In the genomic region with DNA sequence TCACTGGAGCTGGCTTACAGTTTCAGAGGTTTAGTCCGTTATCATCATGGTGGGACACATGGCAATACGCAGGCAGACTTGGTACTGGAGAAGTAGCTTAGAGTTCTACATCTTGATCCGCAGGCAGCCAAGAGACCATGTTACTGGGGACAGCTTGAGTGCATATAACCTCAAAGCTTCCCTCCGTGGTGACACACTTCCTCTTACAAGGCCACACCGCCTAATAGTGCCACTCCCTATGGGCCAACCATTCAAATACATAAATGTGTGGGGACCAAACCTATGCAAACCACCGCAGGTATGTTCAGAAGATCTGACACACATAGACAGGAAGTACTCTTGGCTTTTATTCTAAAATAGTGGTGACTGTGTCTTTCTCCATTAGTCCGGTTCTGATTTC, we compare ENCODE assay signal across 35 mouse cellular contexts. TPM values are rescaled to one million over a fixed set of nuclear protein-coding genes. Genes with fewer than 3 reads are reported as not detected.
DNase-seq lines count a peak whose midpoint lies in the region; ATAC-seq lines count a peak whose summit lies in the region.
"Had no signal": no experiment of that assay in that cellular context is flagged by ENCODE, and none has a peak within 500 bp of the region (broad histone marks: within the 10 kb centered on the region; RNA-seq: fewer than 3 reads in every experiment).

No protein-coding gene starts in this region.

- peak; percentile 68 for DNase-seq in 416B (ENCODE audit: low read depth)
- DNase-seq in CD4-positive helper T cell, adult 2 months (ENCODE audit: low read depth, low spot score), result peak; percentile 6
- peak; percentile 10 to 21 for DNase-seq in monocyte, adult 2 months (ENCODE audit: low read depth in 1 of 2, low spot score in 2 of 2)
- DNase-seq in neural tube, embryonic 10.5 days (ENCODE audit: extremely low spot score, low spot score), result no peak
- no peak for DNase-seq in midbrain, embryonic 14.5 days
- no peak for DNase-seq in thymus, postnatal 14 days
- no peak for DNase-seq in cerebellum, postnatal 25 days
- DNase-seq: adrenal gland, postnatal 25 days; cerebellum, adult 2 months; cerebellum, postnatal 14 days; gastrocnemius, postnatal 36 days; heart, adult 2 months; heart, postnatal 4 days; kidney, adult 18-20 months; kidney, postnatal 36 days; left cerebral cortex, postnatal 4 days; liver, postnatal 0 days; right cerebral cortex, postnatal 4 days; thymus, adult 18-20 months; thymus, postnatal 36 days had no signal

- no peak overlapping the region for H3K27ac ChIP-seq in midbrain, embryonic 14.5 days (replicated peaks; ENCODE audit: low read depth, low read length)
- H3K27ac ChIP-seq: forebrain, embryonic 13.5 days; heart, adult 2 months; hindbrain, embryonic 15.5 days; layer of hippocampus, adult 2 months; left cerebral cortex, adult 2 months; liver, embryonic 12.5 days; macrophage; midbrain, embryonic 10.5 days; neural tube, embryonic 15.5 days; stomach, postnatal 0 days had no signal

- WGBS in midbrain, embryonic 14.5 days, result 93% methylated on average over 7 of the region's 7 CpGs

- no peak overlapping the region for H3K4me3 ChIP-seq in midbrain, embryonic 14.5 days (replicated peaks; ENCODE audit: low read depth, low read length)
- H3K4me3 ChIP-seq: forebrain, embryonic 13.5 days; heart, adult 2 months; heart, embryonic 12.5 days; hindbrain, embryonic 15.5 days; layer of hippocampus, adult 2 months; left cerebral cortex, adult 2 months; liver, embryonic 12.5 days; midbrain, embryonic 10.5 days; neural tube, embryonic 15.5 days had no signal

- no peaks in the 10 kb centered on the region for H3K36me3 ChIP-seq in midbrain, embryonic 14.5 days (ENCODE audit: control insufficient read depth, insufficient read depth, low read length)
- H3K36me3 ChIP-seq: heart, embryonic 12.5 days; hindbrain, embryonic 15.5 days; liver, embryonic 12.5 days; midbrain, embryonic 10.5 days; neural tube, embryonic 15.5 days had no signal

- peaks cover 15% of the 10 kb centered on the region; the same call in 1 of the 2 replicates for H3K4me1 ChIP-seq in midbrain, embryonic 14.5 days (ENCODE audit: control insufficient read depth, insufficient read depth, low read length)
- H3K4me1 ChIP-seq: liver, embryonic 12.5 days had no signal

- H3K27me3 ChIP-seq in midbrain, embryonic 14.5 days (ENCODE audit: control insufficient read depth, insufficient read depth, low read length), result peaks cover 3% of the 10 kb centered on the region; the same call in 1 of the 2 replicates
- H3K27me3 ChIP-seq: forebrain, embryonic 13.5 days; heart, embryonic 12.5 days; hindbrain, embryonic 15.5 days; liver, embryonic 12.5 days; neural tube, embryonic 15.5 days had no signal

- H3K9me3 ChIP-seq in midbrain, embryonic 14.5 days (ENCODE audit: control insufficient read depth, low read length), result no peaks in the 10 kb centered on the region
- H3K9me3 ChIP-seq: heart, embryonic 12.5 days; hindbrain, embryonic 15.5 days; liver, embryonic 12.5 days; midbrain, embryonic 10.5 days; neural tube, embryonic 15.5 days had no signal

- no peak overlapping the region for H3K9ac ChIP-seq in midbrain, embryonic 14.5 days (replicated peaks; ENCODE audit: low read length)
- H3K9ac ChIP-seq: forebrain, embryonic 13.5 days; heart, embryonic 12.5 days; hindbrain, embryonic 15.5 days; liver, embryonic 12.5 days; liver, postnatal 0 days; neural tube, embryonic 15.5 days had no signal

- no peak overlapping the region for H3K4me2 ChIP-seq in midbrain, embryonic 14.5 days (ENCODE audit: low read length)
- H3K4me2 ChIP-seq: forebrain, embryonic 13.5 days; heart, embryonic 12.5 days; hindbrain, embryonic 15.5 days; liver, embryonic 12.5 days; neural tube, embryonic 15.5 days had no signal

- peak; percentile 94 for ATAC-seq in granulocyte monocyte progenitor cell, adult 5-6 weeks (replicated peaks; ENCODE audit: poor library complexity, severe bottlenecking)
- no peak for ATAC-seq in midbrain, embryonic 14.5 days (ENCODE audit: low FRiP score, low TSS enrichment)
- ATAC-seq: forebrain, embryonic 13.5 days; liver, embryonic 12.5 days; liver, postnatal 0 days; lung, postnatal 0 days; midbrain, embryonic 16.5 days; Patski had no signal

RNA-seq across cellular contexts. Expression of a gene that starts 52.5 kb away (rescaled TPM):
- not detected in 2 replicates for total RNA-seq in granulocyte monocyte progenitor cell, adult 5-6 weeks (2014; fragmentation: Nextera tagmentation)
- 0.15 and 0.17 TPM in 2 replicates for total RNA-seq in granulocyte monocyte progenitor cell, adult 5-6 weeks (2017)
- polyA plus RNA-seq in midbrain, embryonic 14.5 days (2014; fragmentation: Nextera tagmentation; extraction: Ambion mirVana), result 17.3 and 19.2 TPM in 2 replicates
- total RNA-seq: gastrocnemius, postnatal 36 days; heart, adult 2 months; MEL had no signal
- polyA plus RNA-seq: macrophage had no signal

Comparison
In these comparisons a context has a peak if more than half of its experiments do, and no peak if none do; other contexts are left out.
1. DNase-seq: peak in 416B (single experiment), CD4-positive helper T cell, adult 2 months (single experiment) and monocyte, adult 2 months (2 of 2); none in neural tube, embryonic 10.5 days (single experiment), midbrain, embryonic 14.5 days (single experiment), thymus, postnatal 14 days (single experiment) and cerebellum, postnatal 25 days (0 of 2).